Mouse (Mus musculus) lung, postnatal 14 days (tissue): ENCODE results near the gene Hscb.

Source experiments
- DNase-seq: peaks from one replicate; pipeline ENCODE4 v3.0.0; 2021

Hscb gene

GRCm38 (mm10) chr5:110779998-110780760 is 59.4 kb downstream of the Hscb start, which contains the start of gene Pus1:
Gene Pus1, minus strand, starts transcription at chr5:110780659.
- DNase-seq = peak; percentile 96

- DNase-seq = no peak
Measured at GRCm38 (mm10) chr5:110779276-110779997, 60.1 kb downstream of the Hscb start.
